Mouse (Mus musculus) stomach, embryonic 16.5 days (tissue): ENCODE measurements around the gene Hjurp. TPM values are rescaled to one million over a fixed set of nuclear protein-coding genes. Genes with fewer than 3 reads are reported as not detected.

Experiments
- ATAC-seq: fragments of 200-750 bp; cut with Nextera tagmentation; 2 replicates; pipeline ENCODE4 v1.8.0; 2017; ENCODE audit warnings: moderate number of reproducible peaks, moderate TSS enrichment; ENCODE audit not compliant: insufficient read depth, low FRiP score
- H3K27ac ChIP-seq: fragments of 300-500 bp; sonication (generic); 2 replicates; pipeline ENCODE4 v1.5.1; 2014; ENCODE audit warnings: low read length
- H3K27me3 ChIP-seq: fragments of 300-500 bp; sonication (generic); 2 replicates; pipeline ENCODE4 v1.6.1; 2014; ENCODE audit warnings: low read length, control low read depth, mixed read lengths; ENCODE audit not compliant: control insufficient read depth, insufficient read depth
- H3K36me3 ChIP-seq: fragments of 300-500 bp; sonication (generic); 2 replicates; pipeline ENCODE4 v1.6.1; 2014; ENCODE audit warnings: low read length; ENCODE audit not compliant: control insufficient read depth, insufficient read depth
- H3K4me1 ChIP-seq: fragments of 300-500 bp; sonication (generic); 2 replicates; pipeline ENCODE4 v1.6.1; 2014; ENCODE audit warnings: low read length, control low read depth, mixed read lengths; ENCODE audit not compliant: control insufficient read depth, insufficient read depth
- H3K4me2 ChIP-seq: fragments of 300-500 bp; sonication (generic); 2 replicates; pipeline ENCODE4 v1.6.1; 2014; ENCODE audit warnings: low read depth, low read length, mixed read lengths
- H3K4me3 ChIP-seq: fragments of 300-500 bp; sonication (generic); replicated peaks from 2 replicates; pipeline ENCODE4 v1.5.1; 2014; ENCODE audit warnings: mild to moderate bottlenecking, low read length
- H3K9ac ChIP-seq: fragments of 300-500 bp; sonication (generic); 2 replicates; pipeline ENCODE4 v1.6.1; 2014; ENCODE audit warnings: low read length
- H3K9me3 ChIP-seq: fragments of 300-500 bp; sonication (generic); replicated peaks from 2 replicates; pipeline ENCODE4 v1.6.1; 2016; ENCODE audit warnings: low read length, control low read depth; ENCODE audit not compliant: control insufficient read depth
- WGBS: fragments of 180-500 bp; shearing (Covaris S2); extraction: QIAGEN DNeasy Blood & Tissue Kit; methylation state at CpG from one replicate; pipeline ENCODE4 v1.1.7; 2014; 5-methylcytosine and 5-hydroxymethylcytosine counted together
- polyA plus RNA-seq: library from polyadenylated mRNA; unstranded; fragments of >200 nt; fragmentation: Nextera tagmentation; extraction: Ambion mirVana; gene quantifications from 2 replicates; pipeline ENCODE4 v1.2.1, GENCODE M21; 2015

Hjurp gene
- polyA plus RNA-seq, 1 experiment from 2014 or later: 169 TPM

DNA sequence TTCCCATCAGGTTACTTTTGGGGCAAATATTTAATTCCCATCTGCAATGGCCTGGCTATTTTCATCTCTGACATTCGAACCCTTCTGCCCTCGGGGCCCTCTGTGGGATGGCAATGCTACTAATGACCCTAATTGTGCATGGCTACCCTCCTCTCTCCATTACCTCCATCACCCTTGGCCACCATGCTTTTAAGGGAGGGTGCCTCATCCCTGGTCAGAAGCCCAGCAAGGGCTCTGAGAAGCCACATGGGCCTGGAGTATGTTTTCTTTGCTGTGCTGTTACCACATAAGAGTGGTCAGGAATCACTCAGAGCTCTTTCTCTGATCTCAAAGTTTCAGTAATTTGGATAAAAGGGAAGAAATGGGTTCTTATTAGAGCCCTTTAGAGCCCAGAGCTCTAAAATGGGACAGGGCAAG lies 22.1 kb upstream of the Hjurp start:
- no peaks in the 10 kb centered on the region for H3K4me1 ChIP-seq
- 78% methylated on average over 2 of the region's 2 CpGs for WGBS
- no peaks in the 10 kb centered on the region for H3K36me3 ChIP-seq
- H3K27ac ChIP-seq: no peak overlapping the region
- no peak overlapping the region for H3K9ac ChIP-seq
- no peak overlapping the region for H3K4me3 ChIP-seq
- H3K4me2 ChIP-seq: no peak overlapping the region
- no peaks in the 10 kb centered on the region for H3K27me3 ChIP-seq
- no peak for ATAC-seq
- H3K9me3 ChIP-seq: peaks cover 39% of the 10 kb centered on the region

DNA sequence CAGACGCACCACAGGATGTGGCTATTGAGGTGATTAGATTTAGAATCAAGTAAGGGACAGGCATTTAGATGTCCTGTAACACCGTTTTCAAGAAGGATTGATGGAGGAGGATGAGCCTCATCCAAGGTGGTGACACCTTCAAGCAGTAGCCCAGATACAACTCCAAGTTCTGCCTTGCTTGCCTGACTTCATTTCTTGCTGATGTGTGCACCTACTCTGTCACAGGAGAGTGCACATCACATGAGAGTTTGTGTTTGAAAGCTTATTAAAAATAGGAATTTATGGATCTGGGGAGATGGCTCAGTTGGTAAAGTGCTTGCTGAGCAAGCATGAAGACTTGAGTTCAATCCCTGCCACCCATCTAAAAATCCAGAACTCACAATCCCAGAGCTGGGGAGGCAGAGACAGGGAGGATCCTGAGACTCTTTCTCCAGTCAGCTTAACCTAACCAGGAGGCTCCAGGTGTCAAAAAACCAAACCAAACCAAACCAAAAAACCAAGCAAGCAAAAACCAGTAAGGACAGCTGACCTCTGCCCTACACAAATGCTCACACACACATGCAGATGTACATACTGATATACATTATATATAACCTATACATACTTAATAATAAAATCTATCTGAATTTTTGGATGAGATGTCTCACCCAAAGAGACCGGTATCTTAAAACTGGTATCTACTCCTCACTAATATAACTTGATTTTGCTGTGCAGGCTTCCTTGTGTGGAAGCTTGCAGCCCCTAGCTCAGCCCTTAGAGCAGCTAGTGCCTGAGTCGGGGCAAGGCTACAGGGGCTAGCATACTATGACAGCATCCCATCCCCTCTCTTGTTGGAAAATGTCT lies 21.5 kb upstream of the Hjurp start:
- 58% methylated on average over 4 of the region's 4 CpGs for WGBS
- H3K27ac ChIP-seq: no peak overlapping the region
- H3K4me1 ChIP-seq: no peaks in the 10 kb centered on the region
- no peaks in the 10 kb centered on the region for H3K36me3 ChIP-seq
- H3K9me3 ChIP-seq: peaks cover 33% of the 10 kb centered on the region
- H3K4me3 ChIP-seq: no peak overlapping the region
- H3K9ac ChIP-seq: no peak overlapping the region
- no peaks in the 10 kb centered on the region for H3K27me3 ChIP-seq
- ATAC-seq: no peak
- H3K4me2 ChIP-seq: no peak overlapping the region

DNA sequence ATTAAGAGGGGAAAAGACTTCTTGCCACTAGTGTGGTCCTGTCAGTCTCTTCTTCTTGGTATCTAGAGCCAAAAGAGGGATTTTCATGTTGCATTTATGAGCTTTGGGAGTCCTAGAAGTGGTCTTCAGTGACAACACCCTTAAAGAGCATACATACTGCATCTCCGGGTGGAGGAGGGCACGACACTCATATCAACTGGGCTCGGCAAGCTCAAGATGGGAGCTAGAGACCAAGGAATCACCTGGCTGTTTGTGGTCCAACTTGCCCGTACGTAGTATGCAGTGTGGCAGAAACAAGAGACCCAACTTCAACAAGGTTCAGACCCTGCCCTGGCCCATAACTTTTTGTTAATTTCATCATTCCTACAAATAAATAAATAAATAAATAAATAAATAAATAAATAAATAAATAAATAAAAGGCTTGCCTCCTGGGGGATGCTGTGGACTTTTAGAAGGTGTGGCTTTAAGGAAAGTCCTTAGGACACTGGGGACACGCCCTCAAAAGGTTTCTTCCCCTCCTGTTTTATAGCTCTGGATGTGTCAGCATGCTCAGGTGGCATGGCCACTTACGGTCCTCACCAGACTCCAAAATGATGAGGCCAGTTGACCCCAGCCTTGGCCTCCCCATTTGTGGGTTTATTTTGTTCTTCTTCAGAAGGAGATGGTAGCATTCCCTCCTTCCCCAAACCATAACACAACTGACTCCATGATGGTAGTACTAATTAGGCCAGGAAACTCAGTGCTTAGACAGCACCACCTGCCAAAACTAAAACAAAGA lies 20.2 kb upstream of the Hjurp start:
- Histone ChIP-seq H3K9me3 (peaks cover 27% of the 10 kb centered on the region), H3K4me3 (no peak overlapping the region), H3K9ac (no peak overlapping the region), H3K4me2 (no peak overlapping the region), H3K36me3 (no peaks in the 10 kb centered on the region), H3K27ac (no peak overlapping the region), H3K27me3 (no peaks in the 10 kb centered on the region), H3K4me1 (no peaks in the 10 kb centered on the region)
- no peak for ATAC-seq
- 67% methylated on average over 7 of the region's 7 CpGs for WGBS

DNA sequence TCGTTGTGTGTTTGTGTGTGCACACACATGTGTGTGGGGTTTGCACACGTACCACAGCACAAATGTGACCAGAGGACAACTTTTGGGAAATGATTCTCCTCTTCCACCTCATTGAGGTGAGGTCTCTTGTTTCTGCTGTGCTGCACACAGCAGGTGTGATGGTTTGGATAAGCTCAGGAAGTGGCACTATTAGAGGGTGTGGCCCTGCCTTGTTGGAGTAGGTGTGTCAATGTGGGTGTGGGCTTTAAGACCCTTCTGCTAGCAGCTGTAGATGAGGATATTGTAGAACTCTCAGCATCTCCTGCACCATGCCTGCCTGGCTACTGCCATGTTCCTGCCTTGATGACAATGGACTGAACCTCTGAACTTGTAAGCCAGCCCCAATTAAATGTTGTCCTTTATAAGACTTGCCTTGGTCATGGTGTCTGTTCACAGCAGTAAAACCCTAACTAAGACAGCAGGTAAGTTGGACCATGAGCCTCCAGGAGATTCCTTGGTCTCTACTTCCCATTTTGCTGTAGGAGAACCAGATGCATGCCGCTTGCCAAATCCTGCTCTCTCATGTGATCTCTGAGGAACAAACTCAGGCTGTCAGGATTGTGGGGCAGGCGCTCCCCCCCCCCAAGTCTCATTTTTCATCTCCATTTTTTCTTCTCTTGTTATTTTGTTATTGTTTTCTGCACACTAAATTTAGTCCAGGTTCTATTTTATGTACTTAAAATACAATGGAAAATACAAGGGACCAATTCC lies 18.9 kb upstream of the Hjurp start:
- Histone ChIP-seq H3K36me3 (no peaks in the 10 kb centered on the region), H3K4me3 (no peak overlapping the region), H3K27me3 (no peaks in the 10 kb centered on the region), H3K4me2 (no peak overlapping the region), H3K27ac (no peak overlapping the region), H3K9me3 (peaks cover 19% of the 10 kb centered on the region), H3K9ac (no peak overlapping the region), H3K4me1 (no peaks in the 10 kb centered on the region)
- 73% methylated on average over 4 of the region's 4 CpGs for WGBS
- ATAC-seq: peak; percentile 18

DNA sequence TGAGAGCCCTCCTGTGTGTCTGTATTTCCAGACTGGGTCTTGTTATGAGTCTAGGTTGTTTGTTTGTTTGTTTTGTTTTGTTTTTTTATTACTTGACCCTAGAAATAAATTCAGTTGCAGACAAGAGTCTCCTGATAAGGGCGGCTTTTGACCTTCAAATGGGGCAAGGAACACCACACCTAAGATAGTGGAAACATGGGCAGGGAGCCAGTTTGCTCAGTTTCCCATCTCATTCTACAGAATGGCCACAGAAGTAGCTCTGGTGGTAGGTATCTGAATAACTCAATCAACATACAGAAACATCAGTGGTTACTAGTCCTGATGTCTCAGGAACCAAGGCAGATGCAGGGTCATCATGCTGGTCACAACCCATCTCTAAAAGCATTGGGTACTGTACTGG lies 17.2 kb upstream of the Hjurp start:
- no peaks in the 10 kb centered on the region for H3K4me1 ChIP-seq
- ATAC-seq: no peak
- H3K36me3 ChIP-seq: no peaks in the 10 kb centered on the region
- 17% methylated on average over 1 of the region's 1 CpGs for WGBS
- no peak overlapping the region for H3K9ac ChIP-seq
- no peaks in the 10 kb centered on the region for H3K27me3 ChIP-seq
- no peak overlapping the region for H3K4me3 ChIP-seq
- H3K27ac ChIP-seq: no peak overlapping the region
- H3K4me2 ChIP-seq: no peak overlapping the region
- H3K9me3 ChIP-seq: peaks cover 10% of the 10 kb centered on the region

DNA sequence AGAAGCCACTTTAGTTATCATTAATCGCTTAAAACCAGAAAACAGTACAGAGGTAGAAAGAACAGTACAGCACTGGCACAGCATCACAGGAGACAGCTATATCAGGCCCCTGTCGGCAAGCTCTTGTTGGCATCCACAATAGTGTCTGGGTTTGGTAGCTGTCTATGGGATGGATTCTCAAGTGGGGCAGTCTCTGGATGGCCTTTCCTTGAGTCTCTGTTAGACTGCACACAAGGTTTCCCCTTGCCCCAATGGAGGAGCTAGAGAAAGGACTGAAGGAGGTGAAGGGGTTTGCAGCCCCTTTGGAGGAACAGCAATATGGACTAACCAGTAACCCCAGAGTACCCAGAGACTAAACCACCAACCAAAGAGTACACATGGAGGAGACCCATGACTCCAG lies 14.6 kb upstream of the Hjurp start:
- no peak overlapping the region for H3K4me3 ChIP-seq
- no peaks in the 10 kb centered on the region for H3K27me3 ChIP-seq
- WGBS: 51% methylated on average over 2 of the region's 2 CpGs
- no peaks in the 10 kb centered on the region for H3K4me1 ChIP-seq
- ATAC-seq: no peak
- H3K36me3 ChIP-seq: no peaks in the 10 kb centered on the region
- H3K9me3 ChIP-seq: peaks cover 11% of the 10 kb centered on the region
- H3K9ac ChIP-seq: no peak overlapping the region
- H3K27ac ChIP-seq: no peak overlapping the region
- no peak overlapping the region for H3K4me2 ChIP-seq

DNA sequence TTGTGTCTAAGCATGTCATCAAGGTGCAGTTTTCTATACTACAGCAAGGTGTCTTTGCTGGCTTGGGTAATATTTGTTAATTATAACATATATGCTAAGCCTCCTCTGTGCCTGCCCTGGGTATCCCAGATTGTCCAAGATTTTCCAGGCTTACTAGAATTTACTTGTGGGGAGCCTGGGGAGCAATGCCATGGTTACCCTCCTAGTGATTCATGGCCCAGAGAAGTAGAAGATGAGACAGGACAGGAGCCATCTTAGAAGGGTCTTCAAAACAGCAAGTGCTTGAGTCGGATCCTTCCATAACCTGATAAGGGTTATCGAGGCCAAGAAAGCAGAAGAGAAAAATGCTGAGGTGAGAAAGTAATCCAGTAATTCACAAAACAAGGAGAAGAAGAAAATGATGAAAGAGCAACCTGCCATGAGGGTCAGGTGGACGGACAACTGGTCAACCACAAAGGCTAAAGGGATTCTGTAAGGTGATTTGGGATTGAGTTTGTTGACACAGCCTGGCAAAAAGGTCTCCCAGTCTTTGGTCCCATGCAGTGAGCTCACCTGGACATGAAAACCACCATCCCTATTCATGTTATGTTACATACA lies 14.1 kb upstream of the Hjurp start:
- WGBS: 60% methylated on average over 3 of the region's 3 CpGs
- Histone ChIP-seq H3K4me1 (no peaks in the 10 kb centered on the region), H3K9me3 (peaks cover 11% of the 10 kb centered on the region), H3K4me2 (no peak overlapping the region), H3K27ac (no peak overlapping the region), H3K9ac (no peak overlapping the region), H3K36me3 (no peaks in the 10 kb centered on the region), H3K4me3 (no peak overlapping the region), H3K27me3 (no peaks in the 10 kb centered on the region)
- no peak for ATAC-seq

DNA sequence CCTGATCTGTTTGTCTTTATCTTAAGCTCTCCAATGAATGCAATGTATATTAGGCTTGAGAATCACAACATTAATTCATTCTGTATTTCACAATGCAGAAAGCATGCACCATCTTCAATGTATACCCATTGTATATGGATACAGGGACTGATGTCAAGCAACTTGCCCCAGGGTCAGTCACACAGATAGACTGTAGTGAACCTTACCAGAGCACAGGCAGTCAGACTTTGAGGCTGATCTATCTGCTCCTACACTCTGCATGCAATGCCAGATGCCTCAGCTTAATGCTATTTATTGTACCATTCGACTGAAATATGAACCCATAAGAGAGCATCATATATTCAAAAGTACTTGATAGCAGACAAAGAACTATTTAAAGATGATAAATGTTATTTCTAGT lies 13.1 kb upstream of the Hjurp start:
- Histone ChIP-seq H3K9me3 (peaks cover 5% of the 10 kb centered on the region; the same call in 1 of the 2 replicates), H3K4me2 (no peak overlapping the region), H3K27ac (no peak overlapping the region), H3K4me1 (no peaks in the 10 kb centered on the region), H3K36me3 (no peaks in the 10 kb centered on the region), H3K4me3 (no peak overlapping the region), H3K27me3 (no peaks in the 10 kb centered on the region), H3K9ac (no peak overlapping the region)
- no peak for ATAC-seq
- 66% methylated on average over 1 of the region's 1 CpGs for WGBS
